Mouse (Mus musculus) lung, embryonic 14.5 days (tissue): ENCODE data around the gene Aqp1. TPM values are rescaled to one million over a fixed set of nuclear protein-coding genes. Genes with fewer than 3 reads are reported as not detected.

ENCODE experiments used
- ATAC-seq: fragments of 200-750 bp; cut with Nextera tagmentation; 2 replicates; pipeline ENCODE4 v1.8.0; 2017; ENCODE audit warnings: mild to moderate bottlenecking, moderate TSS enrichment, moderate library complexity; ENCODE audit not compliant: insufficient read depth
- DNase-seq: peaks from one replicate; pipeline ENCODE4 v3.0.0-alpha.2; 2015
- H3K27ac ChIP-seq: fragments of 300-500 bp; sonication (generic); 2 replicates; pipeline ENCODE4 v1.5.1; 2014; ENCODE audit warnings: low read depth, mild to moderate bottlenecking, moderate library complexity
- H3K27me3 ChIP-seq: fragments of 300-500 bp; sonication (generic); 2 replicates; pipeline ENCODE4 v1.6.1; 2014; ENCODE audit warnings: low read length, control low read depth; ENCODE audit not compliant: insufficient read depth
- H3K36me3 ChIP-seq: fragments of 300-500 bp; sonication (generic); 2 replicates; pipeline ENCODE4 v1.6.1; 2014; ENCODE audit warnings: control low read depth; ENCODE audit not compliant: insufficient read depth
- H3K4me1 ChIP-seq: fragments of 300-500 bp; sonication (generic); 2 replicates; pipeline ENCODE4 v1.6.1; 2014; ENCODE audit warnings: antibody characterized with exemption, control low read depth; ENCODE audit not compliant: insufficient read depth
- H3K4me2 ChIP-seq: fragments of 300-500 bp; sonication (generic); 2 replicates; pipeline ENCODE4 v1.6.1; 2014; ENCODE audit warnings: mild to moderate bottlenecking
- H3K4me3 ChIP-seq: fragments of 300-500 bp; sonication (generic); 2 replicates; pipeline ENCODE4 v1.5.1; 2014; ENCODE audit warnings: low read depth, low read length
- H3K9ac ChIP-seq: fragments of 300-500 bp; sonication (generic); 2 replicates; pipeline ENCODE4 v1.6.1; 2014
- H3K9me3 ChIP-seq: fragments of 300-500 bp; sonication (generic); 2 replicates; pipeline ENCODE4 v1.6.1; 2016; ENCODE audit warnings: low read depth, low read length, control low read depth
- CTCF ChIP-seq: IDR thresholded peaks from 2 replicates; pipeline ENCODE4 v1.5.1; 2016; ENCODE audit warnings: antibody characterized with exemption, low read depth
- WGBS: fragments of 180-500 bp; shearing (Covaris S2); extraction: QIAGEN DNeasy Blood & Tissue Kit; methylation state at CpG from one replicate; pipeline ENCODE4 v1.1.7; 2014; 5-methylcytosine and 5-hydroxymethylcytosine counted together
- polyA plus RNA-seq: library from polyadenylated mRNA; unstranded; fragments of >200 nt; fragmentation: Nextera tagmentation; extraction: Ambion mirVana; gene quantifications from 2 replicates; pipeline ENCODE4 v1.2.1, GENCODE M21; 2014

Aqp1 gene
- polyA plus RNA-seq, 1 experiment from 2014 or later: 4.4 TPM

DNA sequence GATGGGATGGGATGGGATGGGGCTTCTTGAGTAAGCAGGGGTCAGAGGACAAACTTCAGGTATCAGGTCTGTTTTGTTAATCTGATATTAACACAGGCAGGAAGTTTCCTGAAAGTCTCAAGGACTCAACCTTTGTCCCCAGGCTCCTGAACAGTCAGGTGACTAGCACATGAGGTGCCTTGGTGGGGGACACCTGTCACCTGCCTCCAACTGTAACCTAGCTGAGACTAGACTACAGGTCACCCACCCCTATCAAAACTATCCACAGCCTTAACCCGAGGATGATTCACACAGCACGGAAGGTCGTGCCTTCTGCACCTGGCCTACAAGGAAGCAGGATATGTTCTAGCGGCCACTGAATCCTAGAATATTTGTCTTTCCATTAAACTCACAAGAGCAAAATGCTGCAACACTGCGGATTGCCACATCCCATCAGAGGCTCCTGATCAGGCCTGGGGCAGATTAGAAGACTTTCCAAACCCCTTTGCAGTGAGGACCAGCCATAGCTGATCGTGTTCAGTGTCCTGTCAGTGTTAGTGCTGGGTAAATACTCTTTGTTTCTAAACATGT lies 14.2 kb downstream of the Aqp1 start:
- ATAC-seq: no peak
- Histone ChIP-seq H3K9ac (no peak overlapping the region), H3K9me3 (no peaks in the 10 kb centered on the region), H3K4me2 (no peak overlapping the region), H3K4me1 (peaks cover under 1% of the 10 kb centered on the region; the same call in 1 of the 2 replicates), H3K27ac (no peak overlapping the region), H3K4me3 (no peak overlapping the region), H3K36me3 (no peaks in the 10 kb centered on the region), H3K27me3 (no peaks in the 10 kb centered on the region)
- no peak for TF ChIP-seq CTCF
- WGBS: 89% methylated on average over 6 of the region's 6 CpGs
- DNase-seq: no peak

GRCm38 (mm10) chr6:55351712-55352111 lies 15.5 kb downstream of the Aqp1 start:
- H3K9me3 ChIP-seq: no peaks in the 10 kb centered on the region
- no peak overlapping the region for H3K9ac ChIP-seq
- no peaks in the 10 kb centered on the region for H3K36me3 ChIP-seq
- H3K4me2 ChIP-seq: no peak overlapping the region
- ATAC-seq: no peak
- 50% methylated on average over 7 of the region's 7 CpGs for WGBS
- H3K4me1 ChIP-seq: peaks cover 11% of the 10 kb centered on the region; the same call in 1 of the 2 replicates
- no peak for DNase-seq
- no peaks in the 10 kb centered on the region for H3K27me3 ChIP-seq
- TF ChIP-seq CTCF: no peak
- no peak overlapping the region for H3K4me3 ChIP-seq
- no peak overlapping the region for H3K27ac ChIP-seq

DNA sequence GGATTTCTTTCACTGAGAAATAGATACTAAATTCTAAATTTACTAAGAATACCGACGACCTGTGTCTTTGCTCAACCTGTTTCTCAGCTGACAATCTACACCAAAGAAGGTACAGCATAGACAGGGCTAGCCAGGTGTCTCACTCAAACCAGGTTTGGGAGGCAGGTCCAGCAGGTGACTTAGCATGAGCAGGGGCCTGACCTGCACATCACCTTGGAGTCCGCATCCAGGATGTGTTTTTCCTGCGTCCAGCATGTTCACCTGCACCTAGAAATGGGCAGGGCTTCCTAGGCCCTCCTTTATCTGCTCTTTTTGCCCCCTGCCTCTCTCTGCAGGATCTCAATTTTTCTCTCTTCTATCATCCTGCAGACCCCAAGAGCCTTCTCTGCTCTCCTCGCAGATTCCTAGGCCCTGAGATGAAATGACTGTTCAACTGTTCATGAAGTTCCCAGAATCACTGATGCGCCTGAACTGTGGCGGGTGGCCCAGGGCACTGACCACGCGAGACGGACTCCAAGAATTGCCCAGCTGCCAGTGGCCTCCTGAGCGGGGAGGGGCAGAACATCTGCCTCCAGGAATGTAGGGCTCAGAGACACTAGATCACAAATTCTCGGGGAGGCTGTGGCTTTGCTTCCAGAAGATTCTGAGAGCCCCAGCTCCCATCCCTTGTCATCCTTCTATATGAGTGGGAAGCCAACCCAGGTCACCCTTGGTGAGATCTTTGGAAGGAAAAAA lies 17.6 kb downstream of the Aqp1 start:
- Histone ChIP-seq H3K27me3 (no peaks in the 10 kb centered on the region), H3K36me3 (no peaks in the 10 kb centered on the region), H3K4me2 (no peak overlapping the region), H3K27ac (no peak overlapping the region), H3K4me1 (peaks cover 22% of the 10 kb centered on the region; the same call in 1 of the 2 replicates), H3K9ac (no peak overlapping the region), H3K4me3 (no peak overlapping the region), H3K9me3 (no peaks in the 10 kb centered on the region)
- WGBS: 82% methylated on average over 12 of the region's 12 CpGs
- ATAC-seq (no peak), DNase-seq (no peak)
- no peak for TF ChIP-seq CTCF

GRCm38 (mm10) chr6:55354456-55355117 lies 18.4 kb downstream of the Aqp1 start:
- no peaks in the 10 kb centered on the region for H3K36me3 ChIP-seq
- no peak overlapping the region for H3K27ac ChIP-seq
- H3K27me3 ChIP-seq: no peaks in the 10 kb centered on the region
- H3K4me2 ChIP-seq: no peak overlapping the region
- H3K4me3 ChIP-seq: no peak overlapping the region
- DNase-seq: no peak
- TF ChIP-seq CTCF: no peak
- H3K9me3 ChIP-seq: no peaks in the 10 kb centered on the region
- peaks cover 22% of the 10 kb centered on the region; the same call in 1 of the 2 replicates for H3K4me1 ChIP-seq
- 71% methylated on average over 4 of the region's 4 CpGs for WGBS
- ATAC-seq: no peak
- no peak overlapping the region for H3K9ac ChIP-seq

GRCm38 (mm10) chr6:55355575-55355974 lies 19.3 kb downstream of the Aqp1 start:
- H3K4me3 ChIP-seq: no peak overlapping the region
- no peaks in the 10 kb centered on the region for H3K9me3 ChIP-seq
- no peaks in the 10 kb centered on the region for H3K36me3 ChIP-seq
- H3K9ac ChIP-seq: no peak overlapping the region
- H3K27ac ChIP-seq: no peak overlapping the region
- peak; percentile 56; the same call in 1 of the 2 replicates for ATAC-seq
- H3K4me1 ChIP-seq: peaks cover 22% of the 10 kb centered on the region; the same call in 1 of the 2 replicates
- WGBS: 29% methylated on average over 7 of the region's 7 CpGs
- H3K4me2 ChIP-seq: no peak overlapping the region
- H3K27me3 ChIP-seq: no peaks in the 10 kb centered on the region
- TF ChIP-seq CTCF: no peak
- peak; percentile 77 for DNase-seq

DNA sequence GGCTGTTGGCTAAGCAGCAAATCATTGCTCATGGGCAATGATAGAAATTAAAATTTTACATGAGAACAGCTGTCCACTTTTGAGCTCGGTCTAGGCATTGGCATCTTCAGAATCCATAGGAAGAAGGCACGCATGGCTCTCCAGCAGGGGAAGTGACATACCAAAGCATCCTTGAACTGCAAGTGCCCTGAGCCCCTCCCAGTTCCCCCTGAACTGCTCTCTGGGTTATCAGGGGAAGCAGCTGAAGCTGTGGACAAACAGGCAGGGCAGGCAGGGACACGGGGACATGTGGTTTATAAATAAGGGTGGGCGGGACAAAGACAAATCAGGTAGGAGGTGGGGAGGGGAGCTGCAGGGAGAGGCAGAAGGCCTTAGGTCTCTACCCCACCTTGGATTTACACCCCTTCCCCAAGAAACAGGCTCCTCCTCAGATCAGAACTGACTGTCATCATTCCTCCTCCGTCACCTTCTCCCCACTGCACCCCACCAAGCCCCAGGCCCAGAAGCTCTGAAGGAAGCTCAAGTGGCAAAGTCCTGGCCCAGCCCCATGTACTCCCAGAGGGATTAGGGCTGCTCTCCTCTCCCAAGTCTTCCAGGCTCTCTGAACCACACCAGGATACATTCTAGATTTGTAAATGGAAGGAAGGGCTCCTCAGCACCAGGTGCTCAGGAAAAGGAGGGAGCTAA lies 19.9 kb downstream of the Aqp1 start:
- Histone ChIP-seq H3K4me3 (no peak overlapping the region), H3K9me3 (no peaks in the 10 kb centered on the region), H3K9ac (no peak overlapping the region), H3K36me3 (no peaks in the 10 kb centered on the region), H3K27ac (peak overlapping the region; percentile 9; the same call in 1 of the 2 replicates), H3K4me2 (no peak overlapping the region), H3K4me1 (peaks cover 22% of the 10 kb centered on the region; the same call in 1 of the 2 replicates), H3K27me3 (no peaks in the 10 kb centered on the region)
- peak; percentile 53 for DNase-seq
- WGBS: 6% methylated on average over 5 of the region's 5 CpGs
- peak; percentile 18; the same call in 1 of the 2 replicates for ATAC-seq
- no peak for TF ChIP-seq CTCF
